Mouse (Mus musculus): ENCODE measurements around the gene Cdc26.

DNA sequence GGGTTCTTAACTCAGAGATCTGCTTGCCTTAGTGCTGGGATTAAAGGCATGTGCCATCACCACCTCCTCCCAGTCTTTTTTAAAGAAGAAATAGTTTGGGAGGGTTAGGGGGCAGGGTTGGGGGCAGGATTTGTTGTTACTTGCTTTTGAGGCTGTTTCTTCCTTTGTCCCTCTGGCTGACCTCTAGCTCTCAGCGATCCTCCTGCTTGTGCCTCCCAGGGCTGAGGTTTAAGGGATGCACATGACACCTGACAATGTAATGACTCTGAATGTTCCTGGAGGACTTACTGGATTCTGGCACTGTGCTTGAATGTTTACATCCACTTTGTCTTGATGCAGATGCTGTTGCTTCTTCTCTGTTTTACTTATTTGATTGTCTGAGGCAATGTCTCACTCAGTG is 36.0 kb downstream of the Cdc26 start:
- no peak for TF ChIP-seq EP300 (optimal IDR thresholded peaks at IDR 0.05)
- no peak for TF ChIP-seq CTCF (IDR thresholded peaks at IDR 0.05; ENCODE audit: low read depth)
